Mouse (Mus musculus) stomach, postnatal 0 days (tissue): ENCODE measurements around the gene 1700001F09Rik.
"Not testable (repeated sequence)": the region's sequence is repeated elsewhere in the genome, so short reads cannot be mapped to it uniquely, and the experiment has no call there.

Experiments used
- CTCF ChIP-seq: IDR thresholded peaks from 2 replicates; pipeline ENCODE4 v1.5.1; 2016; ENCODE audit warnings: antibody characterized with exemption, low read depth, mild to moderate bottlenecking, moderate library complexity
- EP300 ChIP-seq: optimal IDR thresholded peaks from 2 replicates; pipeline ENCODE3; 2016; ENCODE audit warnings: antibody characterized with exemption

GRCm38 (mm10) chr14:43331362-43331880 lies 16.2 kb downstream of the 1700001F09Rik start:
- not testable (repeated sequence) for TF ChIP-seq CTCF, EP300
